Mouse (Mus musculus): ENCODE results near the gene Cyp2ab1.
A peak's percentile ranks its signal among the peaks of the same experiment; 100 is the strongest.

DNA sequence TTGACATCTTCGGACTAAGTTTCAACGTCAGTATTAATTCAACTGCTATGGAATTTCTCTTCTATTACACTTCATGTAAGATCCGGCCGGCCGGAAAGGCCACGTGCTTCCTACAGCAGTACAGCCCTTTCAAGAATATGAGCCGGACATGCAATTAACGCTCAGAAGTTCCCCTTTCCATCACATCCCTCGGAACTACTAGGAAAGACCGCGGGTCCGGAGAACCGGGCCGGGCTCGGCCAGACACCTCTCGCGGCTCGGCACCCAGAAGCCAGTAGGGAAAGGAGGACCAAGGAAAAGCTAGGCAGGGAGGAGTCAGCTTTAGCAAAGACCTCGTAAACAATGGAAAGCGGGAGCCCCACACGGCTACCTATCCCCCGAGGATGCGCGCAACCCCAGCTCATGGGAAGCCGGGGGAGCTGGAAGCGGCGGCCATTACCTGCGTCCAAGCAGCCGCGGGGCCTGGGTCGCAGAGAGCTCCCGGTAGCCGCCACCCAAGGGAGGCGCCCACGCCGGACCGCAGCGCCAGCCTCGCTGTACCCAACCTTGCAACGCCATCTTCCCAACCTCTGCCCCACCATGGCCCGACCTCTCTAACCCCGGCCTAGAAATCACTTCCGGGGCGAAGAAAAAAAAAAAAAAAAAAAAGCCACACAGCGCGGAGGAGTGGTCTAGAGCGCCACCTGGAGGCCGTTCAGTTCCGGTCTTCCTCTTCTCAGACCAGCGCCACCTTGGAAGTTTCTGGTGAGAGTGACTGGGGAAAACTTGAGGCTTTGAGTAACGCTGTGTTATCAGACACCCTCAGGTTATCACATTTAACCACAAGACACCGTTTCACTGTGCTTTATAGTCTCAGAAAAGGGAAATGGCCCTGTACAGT is 23.2 kb downstream of the Cyp2ab1 start, which contains the start of gene Parl:
- TF ChIP-seq ELF1 (IDR thresholded peaks at IDR 0.05; ENCODE audit: low read depth, low read length) (peak; percentile 95), POLR2AphosphoS2 (IDR thresholded peaks at IDR 0.05; ENCODE audit: low read depth, low read length) (no peak)
